Mouse (Mus musculus) spleen, adult 10 weeks (tissue): Measurements from ENCODE around the gene Gm9. TPM values are rescaled to one million over a fixed set of nuclear protein-coding genes. Genes with fewer than 3 reads are reported as not detected.

ENCODE experiments used
- polyA plus RNA-seq: library from polyadenylated mRNA; stranded (reverse); fragments of 350-450 nt; fragmentation: Illumina TruSeq; extraction: RNeasy Lipid Tissue Mini Kit (QIAGEN cat#74804); gene quantifications from one replicate; pipeline ENCODE4 v1.2.3, GENCODE M21; 2015; ENCODE audit warnings: low replicate concordance; ENCODE audit not compliant: insufficient read depth

Gm9 gene
- not detected for polyA plus RNA-seq

DNA sequence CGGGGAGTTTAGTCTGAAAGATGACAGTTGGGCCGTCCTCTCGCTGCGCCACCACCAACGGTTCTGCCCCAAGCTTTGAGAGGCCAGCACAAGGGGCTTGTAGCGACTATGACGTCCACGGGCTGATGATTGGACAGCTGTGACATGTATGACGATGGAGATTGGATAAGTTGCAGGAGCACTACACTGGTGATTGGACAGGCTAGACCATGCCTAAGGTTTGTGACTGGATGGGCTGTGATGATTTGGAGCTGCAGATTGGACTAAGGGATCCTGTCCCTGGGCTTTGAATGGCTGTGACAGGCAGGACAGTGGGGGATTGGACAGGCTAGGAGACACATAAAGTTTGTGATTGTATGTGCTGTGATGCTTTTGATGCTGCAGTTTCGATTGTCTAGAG, at the start of gene Gm9:
TSS of gene Gm9 (minus strand) at position 101 of the 400 bp plus-strand sequence.

DNA sequence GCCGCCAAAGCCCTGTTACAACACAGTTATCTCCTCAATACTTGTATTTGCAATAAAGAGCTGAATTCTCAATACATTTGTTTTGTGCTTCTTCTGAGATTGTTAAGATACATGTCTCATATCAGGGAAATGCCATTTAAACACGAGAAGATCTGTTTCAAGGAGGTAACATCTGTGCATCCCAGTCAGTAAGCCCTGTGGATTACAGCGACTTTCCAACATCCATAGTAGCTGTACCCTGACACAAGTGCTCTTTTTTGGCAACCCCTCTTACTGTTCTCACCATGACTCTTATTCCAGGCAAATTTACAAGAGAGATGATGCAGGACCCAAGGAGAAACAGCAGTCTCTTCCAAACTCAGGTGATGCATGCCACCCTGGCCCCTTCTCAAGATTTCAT, 38.8 kb upstream of the Gm9 start, which contains the start of gene Rhox3a:
TSS of gene Rhox3a (plus strand) at position 301 of the 400 bp plus-strand sequence.

DNA sequence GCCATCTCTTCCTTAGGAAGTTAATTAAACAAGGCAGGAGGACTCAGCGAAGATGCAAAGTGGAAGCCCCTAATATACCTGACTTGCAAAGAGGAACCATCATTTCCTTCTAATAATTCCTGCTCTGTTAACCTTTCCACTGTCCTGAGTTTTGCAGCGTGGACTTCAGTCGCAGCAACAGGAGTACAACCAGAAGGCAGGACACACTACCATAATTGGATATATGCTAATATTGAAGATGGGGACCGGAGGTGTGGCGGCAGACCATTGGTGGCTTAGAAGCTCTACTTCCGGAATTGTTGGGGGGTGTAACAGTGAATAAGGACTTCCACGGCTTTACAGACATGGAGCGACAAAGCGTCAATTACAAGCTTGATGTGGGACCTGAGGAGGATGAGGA, 33.8 kb upstream of the Gm9 start, which contains the start of gene Rhox2a:
TSS of gene Rhox2a (plus strand) at position 301 of the 400 bp plus-strand sequence.

DNA sequence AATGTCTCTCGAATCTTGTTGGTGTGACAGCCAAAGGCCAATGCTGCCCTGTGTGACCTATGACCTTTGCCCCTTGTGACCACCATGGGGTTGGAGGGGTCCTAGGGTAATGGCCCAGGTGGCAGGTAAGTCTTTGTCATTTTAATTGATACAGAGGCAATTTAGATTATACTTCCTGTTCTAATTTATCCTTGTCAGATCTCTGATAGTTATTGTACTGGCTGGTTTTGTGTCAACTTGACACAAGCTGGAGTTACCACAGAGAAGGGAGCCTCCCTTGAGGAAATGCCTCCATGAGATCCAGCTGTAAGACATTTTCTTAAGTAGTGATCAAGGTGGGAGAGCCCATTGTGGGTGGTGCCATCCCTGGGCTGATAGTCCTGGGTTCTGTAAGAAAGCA, 11.3 kb upstream of the Gm9 start, which contains the start of gene Rhox1:
TSS of gene Rhox1 (minus strand) at position 101 of the 400 bp plus-strand sequence.

DNA sequence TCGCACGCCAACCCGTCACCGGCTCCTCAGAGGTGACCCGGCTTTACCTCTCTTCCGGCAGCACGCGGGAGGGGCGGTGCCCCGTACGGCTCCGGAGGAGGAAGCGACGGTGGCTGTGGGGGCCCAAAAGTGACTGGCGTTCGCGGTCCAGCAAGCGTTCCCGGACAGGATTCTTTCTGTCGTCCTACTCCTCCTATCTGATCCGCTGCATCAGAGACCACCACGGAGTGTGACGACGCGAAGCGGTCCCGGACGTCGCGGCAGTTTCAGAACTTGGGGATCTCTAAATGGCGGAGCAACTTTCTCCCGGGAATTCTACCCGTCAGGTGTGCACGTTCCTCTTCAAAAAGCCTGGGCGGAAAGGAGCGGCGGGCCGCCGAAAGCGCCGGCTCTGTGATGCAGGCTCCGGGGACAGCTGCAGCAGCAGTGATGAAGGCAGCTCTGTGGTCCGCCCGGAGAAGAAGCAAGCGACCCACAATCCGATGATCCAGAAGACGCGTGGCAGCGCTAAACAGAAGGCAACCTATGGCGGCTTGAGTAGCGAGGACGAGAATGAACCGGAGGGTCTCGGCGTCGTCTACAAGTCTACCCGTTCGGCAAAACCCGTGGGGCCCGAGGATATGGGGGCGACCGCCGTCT, 19.6 kb downstream of the Gm9 start, which contains the start of the genes Ndufa1 and Rnf113a1:
TSS of gene Ndufa1 (minus strand) at position 59 of the 639 bp plus-strand sequence.
TSS of gene Rnf113a1 (plus strand) at position 141 of the 639 bp plus-strand sequence.

DNA sequence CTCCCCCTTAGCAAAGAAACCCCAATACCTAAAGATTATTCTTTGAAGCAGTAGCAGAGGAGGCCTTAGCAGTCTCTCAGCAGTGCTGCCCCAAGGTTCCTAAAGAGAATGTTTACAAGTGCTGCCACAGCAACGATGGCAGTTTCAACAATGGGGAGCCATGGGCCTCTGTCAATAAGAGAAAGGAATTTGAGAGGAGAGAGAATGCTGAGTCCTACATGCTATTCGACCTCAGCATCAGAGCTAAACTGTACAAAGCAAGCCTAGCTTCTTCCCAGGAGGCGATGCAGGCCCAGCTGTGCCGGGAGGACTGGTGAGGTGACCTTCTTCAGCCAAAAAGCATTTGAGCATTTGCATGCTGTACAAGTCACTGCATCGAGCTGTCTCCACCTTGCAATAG, 42.1 kb downstream of the Gm9 start, which contains the start of gene Akap14:
TSS of gene Akap14 (minus strand) at position 101 of the 400 bp plus-strand sequence.

Other genes starting within 250 kb of the Gm9 start
- 115 TPM for gene Sept6, start 219.2 kb downstream of the Gm9 start, polyA plus RNA-seq
- not detected for gene Sowahd, start 162.2 kb downstream of the Gm9 start, polyA plus RNA-seq
- 2,551 TPM for gene Rpl39, start 125.6 kb downstream of the Gm9 start, polyA plus RNA-seq
- 70.0 TPM for gene Upf3b, start 100.7 kb downstream of the Gm9 start, polyA plus RNA-seq
- gene Nkap, start 84.2 kb downstream of the Gm9 start, polyA plus RNA-seq: 16.9 TPM
- not detected for gene Akap14, start 42.2 kb downstream of the Gm9 start, polyA plus RNA-seq
- 138 TPM for gene Ndufa1, start 19.9 kb downstream of the Gm9 start, polyA plus RNA-seq
- 4.0 TPM for gene Rnf113a1, start 19.8 kb downstream of the Gm9 start, polyA plus RNA-seq
- not detected for gene Rhox1, start 11.2 kb upstream of the Gm9 start, polyA plus RNA-seq
- gene Rhox2a, start 33.9 kb upstream of the Gm9 start, polyA plus RNA-seq: not detected
- not detected for gene Rhox3a, start 38.9 kb upstream of the Gm9 start, polyA plus RNA-seq
- not detected for gene Rhox4a, start 54.3 kb upstream of the Gm9 start, polyA plus RNA-seq
- not detected for gene Rhox3a2, start 169.0 kb upstream of the Gm9 start, polyA plus RNA-seq
- not detected for gene Rhox4a2, start 179.8 kb upstream of the Gm9 start, polyA plus RNA-seq
- gene Rhox2b, start 201.0 kb upstream of the Gm9 start, polyA plus RNA-seq: not detected
- not detected for gene Rhox4b, start 221.5 kb upstream of the Gm9 start, polyA plus RNA-seq
- gene Rhox2c, start 242.6 kb upstream of the Gm9 start, polyA plus RNA-seq: not detected
- not detected for gene Rhox3c, start 247.5 kb upstream of the Gm9 start, polyA plus RNA-seq